Comparison of ENCODE assay signal across 24 mouse cellular contexts in genomic region chr11:76589746-76590145, GRCm38 (mm10). TPM values are rescaled to one million over a fixed set of nuclear protein-coding genes. Genes with fewer than 3 reads are reported as not detected.
DNase-seq lines count a peak whose midpoint lies in the region; ATAC-seq and TF ChIP-seq lines count a peak whose summit lies in the region.
"Had no signal": no experiment of that assay in that cellular context is flagged by ENCODE, and none has a peak within 500 bp of the region (broad histone marks: within the 10 kb centered on the region; RNA-seq: fewer than 3 reads in every experiment).

No protein-coding gene starts in this region.

- H3K4me3 ChIP-seq in lung, embryonic 14.5 days (ENCODE audit: low read depth, low read length) = no peak overlapping the region
- H3K4me3 ChIP-seq in lung, adult 2 months (replicated peaks; ENCODE audit: extremely low read depth, low read depth, low read length) = no peak overlapping the region
- H3K4me3 ChIP-seq in megakaryocyte, embryonic 14.5 days (replicated peaks) = peak overlapping the region; percentile 59
- H3K4me3 ChIP-seq: embryonic facial prominence, embryonic 12.5 days; erythroblast, embryonic 14.5 days; heart, embryonic 10.5 days; layer of hippocampus, adult 2 months; liver, embryonic 15.5 days had no signal

- TF ChIP-seq CTCF in lung, embryonic 14.5 days (IDR thresholded peaks at IDR 0.05; ENCODE audit: low read depth) = no peak
- no peak for TF ChIP-seq CTCF in lung, adult 2 months (IDR thresholded peaks at IDR 0.05; ENCODE audit: insufficient read depth, low read length)
- no peak for TF ChIP-seq CTCF in Patski (IDR thresholded peaks at IDR 0.05)

- ATAC-seq in lung, embryonic 14.5 days (ENCODE audit: insufficient read depth) = no peak
- ATAC-seq in Patski = no peak
- ATAC-seq: forebrain, embryonic 14.5 days; intestine, postnatal 0 days had no signal

- CTCF ChIA-PET in Patski (lab: Charles Lee) = interaction anchor here (0.6 to 3.2 kb wide), 6 partner anchors 12 to 64 kb away, joined by 3 to 15 read pairs (median 5); partner anchors contain the start of gene Abr

- no peaks in the 10 kb centered on the region for H3K27me3 ChIP-seq in lung, embryonic 14.5 days (ENCODE audit: insufficient read depth, low read length)
- H3K27me3 ChIP-seq in Patski = no peaks in the 10 kb centered on the region
- H3K27me3 ChIP-seq in megakaryocyte, embryonic 14.5 days (replicated peaks) = peaks cover 17% of the 10 kb centered on the region
- H3K27me3 ChIP-seq: embryonic facial prominence, embryonic 12.5 days; liver, embryonic 15.5 days had no signal

- H3K9me3 ChIP-seq in lung, embryonic 14.5 days (ENCODE audit: low read depth, low read length) = no peaks in the 10 kb centered on the region
- H3K9me3 ChIP-seq in megakaryocyte, embryonic 14.5 days = peaks cover 2% of the 10 kb centered on the region
- H3K9me3 ChIP-seq: embryonic facial prominence, embryonic 12.5 days; heart, embryonic 10.5 days; liver, embryonic 15.5 days had no signal

- no peak for DNase-seq in lung, embryonic 14.5 days
- no peak for DNase-seq in lung, adult 2 months
- peak; percentile 41 for DNase-seq in Patski (ENCODE audit: low read depth, low spot score)
- DNase-seq in cerebellum, postnatal 10 days = no peak
- DNase-seq in cerebellum, adult 11 months = no peak
- DNase-seq in cerebellum, adult 9-11 months = no peak
- DNase-seq: adrenal gland, postnatal 25 days; cerebellum, adult 2 months; gastrocnemius, postnatal 25 days; heart, postnatal 10 days; kidney, postnatal 10 days; layer of hippocampus, postnatal 36 days; right cerebral cortex, postnatal 14 days; thymus, adult 2 months had no signal

- no peaks in the 10 kb centered on the region for H3K4me1 ChIP-seq in lung, embryonic 14.5 days (ENCODE audit: insufficient read depth)
- H3K4me1 ChIP-seq in lung, adult 2 months (ENCODE audit: control insufficient read depth, insufficient read depth, low read length) = no peaks in the 10 kb centered on the region; the same call in 1 of the 2 replicates
- H3K4me1 ChIP-seq in megakaryocyte, embryonic 14.5 days = peaks cover 69% of the 10 kb centered on the region

- no peaks in the 10 kb centered on the region for H3K36me3 ChIP-seq in lung, embryonic 14.5 days (ENCODE audit: insufficient read depth)
- H3K36me3 ChIP-seq in megakaryocyte, embryonic 14.5 days (replicated peaks; ENCODE audit: low read length) = no peaks in the 10 kb centered on the region
- H3K36me3 ChIP-seq: embryonic facial prominence, embryonic 12.5 days; heart, embryonic 10.5 days; liver, embryonic 15.5 days had no signal

- no peak for TF ChIP-seq POLR2A in lung, adult 2 months (IDR thresholded peaks at IDR 0.05; ENCODE audit: borderline replicate concordance, extremely low read depth, low read depth, low read length)

- H3K4me2 ChIP-seq in lung, embryonic 14.5 days = no peak overlapping the region
- H3K4me2 ChIP-seq: embryonic facial prominence, embryonic 12.5 days; hindbrain, embryonic 14.5 days; liver, embryonic 15.5 days; midbrain, embryonic 11.5 days had no signal

- in situ Hi-C loops in Patski (cut with MboI; ENCODE audit: low pct_unique_long_range_greater_than_20kb) = loop anchor here (5.0 to 10.0 kb wide), 2 partner anchors 33 to 55 kb away; partner anchors contain the start of gene Abr

- H3K9ac ChIP-seq in lung, embryonic 14.5 days = no peak overlapping the region
- H3K9ac ChIP-seq: embryonic facial prominence, embryonic 12.5 days; hindbrain, embryonic 14.5 days; liver, embryonic 15.5 days had no signal

- POLR2A ChIA-PET in Patski (lab: Charles Lee) = interaction anchor here (1.4 kb wide), 1 partner anchor 33 kb away, joined by 3 read pairs; no protein-coding TSS in a partner anchor

- peak overlapping the region; percentile 40; the same call in 1 of the 2 replicates for H3K27ac ChIP-seq in lung, embryonic 14.5 days (ENCODE audit: low read depth)
- H3K27ac ChIP-seq: embryonic facial prominence, embryonic 12.5 days; heart, embryonic 10.5 days; hindbrain, embryonic 14.5 days; layer of hippocampus, adult 2 months; liver, embryonic 15.5 days had no signal

- WGBS in lung, embryonic 14.5 days = 79% methylated on average over 5 of the region's 5 CpGs
- WGBS in lung, adult 2 months = 74% methylated on average over 5 of the region's 5 CpGs

RNA-seq across cellular contexts. Expression of gene Abr, which starts 32.4 kb away (rescaled TPM):
- polyA plus RNA-seq in lung, embryonic 14.5 days (2014; fragmentation: Nextera tagmentation; extraction: Ambion mirVana) = 32.9 and 39.2 TPM in 2 replicates
- polyA plus RNA-seq in lung, adult 2 months (2012; rRNA removed) = 53.5 and 54.8 TPM in 2 replicates
- 136 TPM for polyA plus RNA-seq in Patski (2021)
- 6.3 and 8.5 TPM in 2 replicates for polyA plus RNA-seq in megakaryocyte, embryonic 14.5 days (2012; ENCODE audit: insufficient read depth, low replicate concordance)
